Mouse (Mus musculus) hindbrain, embryonic 12.5 days (tissue): ENCODE data around the gene Cpm. TPM values are rescaled to one million over a fixed set of nuclear protein-coding genes. Genes with fewer than 3 reads are reported as not detected.
"Not testable (repeated sequence)": the region's sequence is repeated elsewhere in the genome, so short reads cannot be mapped to it uniquely, and the experiment has no call there.

Source experiments
- ATAC-seq: fragments of 200-750 bp; cut with Nextera tagmentation; 2 replicates; pipeline ENCODE4 v1.8.0; 2017; ENCODE audit warnings: moderate TSS enrichment; ENCODE audit not compliant: low FRiP score
- H3K27ac ChIP-seq: fragments of 300-500 bp; sonication (generic); 2 replicates; pipeline ENCODE4 v1.5.1; 2016; ENCODE audit warnings: mild to moderate bottlenecking
- H3K27me3 ChIP-seq: fragments of 300-500 bp; sonication (generic); 2 replicates; pipeline ENCODE4 v1.6.1; 2016; ENCODE audit warnings: mild to moderate bottlenecking
- H3K36me3 ChIP-seq: fragments of 300-500 bp; sonication (generic); 2 replicates; pipeline ENCODE4 v1.6.1; 2016; ENCODE audit warnings: mild to moderate bottlenecking
- H3K4me1 ChIP-seq: fragments of 300-500 bp; sonication (generic); 2 replicates; pipeline ENCODE4 v1.6.1; 2016
- H3K4me2 ChIP-seq: fragments of 300-500 bp; sonication (generic); replicated peaks from 2 replicates; pipeline ENCODE4 v1.6.1; 2016; ENCODE audit warnings: mild to moderate bottlenecking
- H3K4me3 ChIP-seq: fragments of 300-500 bp; sonication (generic); 2 replicates; pipeline ENCODE4 v1.5.1; 2016; ENCODE audit warnings: mild to moderate bottlenecking
- H3K9ac ChIP-seq: fragments of 300-500 bp; sonication (generic); 2 replicates; pipeline ENCODE4 v1.6.1; 2016; ENCODE audit warnings: mild to moderate bottlenecking, moderate library complexity
- H3K9me3 ChIP-seq: fragments of 300-500 bp; sonication (generic); replicated peaks from 2 replicates; pipeline ENCODE4 v1.6.1; 2016; ENCODE audit warnings: mild to moderate bottlenecking
- WGBS: fragments of 180-500 bp; shearing (Covaris S2); methylation state at CpG from one replicate; pipeline ENCODE4 v1.1.7; 2016; 5-methylcytosine and 5-hydroxymethylcytosine counted together
- polyA plus RNA-seq: library from polyadenylated mRNA; unstranded; fragments of >200 nt; fragmentation: Nextera tagmentation; extraction: Ambion mirVana; gene quantifications from 2 replicates; pipeline ENCODE4 v1.2.1, GENCODE M21; 2016

Cpm gene
- polyA plus RNA-seq, 1 experiment from 2014 or later: 6.0 TPM

DNA sequence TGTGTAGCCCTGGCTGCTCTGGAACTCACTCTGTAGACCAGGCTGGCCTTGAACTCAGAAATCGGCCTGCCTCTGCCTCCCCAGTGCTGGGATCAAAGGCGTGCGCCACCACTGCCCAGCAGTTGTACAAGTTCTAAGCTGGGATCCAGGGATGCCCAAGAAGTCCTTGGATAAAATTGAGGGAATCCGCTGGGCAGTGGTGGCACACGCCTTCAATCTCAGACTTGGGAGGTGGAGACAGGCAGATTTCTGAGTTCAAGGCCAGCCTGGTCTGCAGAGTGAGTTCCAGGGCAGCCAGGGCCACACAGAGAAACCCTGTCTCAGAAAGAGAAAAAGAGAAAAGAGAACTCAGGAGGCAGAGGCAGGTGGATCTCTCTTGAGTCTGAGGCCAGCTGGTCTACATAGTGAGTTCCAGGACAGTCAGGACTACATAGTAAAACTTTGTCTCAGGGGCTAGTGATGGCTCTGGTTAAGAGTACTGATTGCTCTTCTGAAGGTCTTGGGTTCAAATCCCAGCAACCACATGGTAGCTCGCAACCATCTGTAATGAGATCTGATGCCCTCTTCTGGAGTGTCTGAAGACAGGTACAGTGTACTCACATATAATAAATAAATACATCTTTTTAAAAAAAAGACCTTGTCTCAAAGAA lies 75.1 kb downstream of the Cpm start:
- H3K9me3 ChIP-seq, H3K4me3 ChIP-seq, H3K27ac ChIP-seq, H3K9ac ChIP-seq, ATAC-seq, H3K27me3 ChIP-seq, H3K4me2 ChIP-seq: not testable (repeated sequence)
- Histone ChIP-seq H3K4me1 (peaks cover 12% of the 10 kb centered on the region), H3K36me3 (peaks cover 69% of the 10 kb centered on the region)
- WGBS: 93% methylated on average over 6 of the region's 6 CpGs

DNA sequence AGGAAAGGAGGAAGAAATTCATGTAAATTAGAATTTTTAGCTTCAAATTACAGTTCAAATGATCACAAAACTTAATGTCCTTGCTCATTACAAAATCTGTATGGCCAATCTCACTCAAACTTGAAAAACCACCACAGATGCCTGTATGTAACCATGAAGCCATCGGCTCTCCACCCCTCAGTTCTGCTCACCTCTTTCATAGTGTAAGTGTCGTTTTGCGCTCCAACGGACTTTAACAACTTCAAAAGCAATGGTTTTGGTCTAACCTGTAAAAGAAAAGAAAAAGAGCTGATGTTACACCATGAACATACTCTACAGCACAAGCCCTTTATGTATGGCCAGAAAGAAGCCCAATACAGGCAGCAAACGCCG lies 75.7 kb downstream of the Cpm start:
- Histone ChIP-seq H3K27ac (no peak overlapping the region), H3K4me3 (no peak overlapping the region), H3K36me3 (peaks cover 63% of the 10 kb centered on the region), H3K27me3 (no peaks in the 10 kb centered on the region), H3K4me1 (peaks cover 13% of the 10 kb centered on the region), H3K4me2 (no peak overlapping the region), H3K9ac (no peak overlapping the region), H3K9me3 (no peaks in the 10 kb centered on the region)
- 98% methylated on average over 6 of the region's 6 CpGs for WGBS
- no peak for ATAC-seq

DNA sequence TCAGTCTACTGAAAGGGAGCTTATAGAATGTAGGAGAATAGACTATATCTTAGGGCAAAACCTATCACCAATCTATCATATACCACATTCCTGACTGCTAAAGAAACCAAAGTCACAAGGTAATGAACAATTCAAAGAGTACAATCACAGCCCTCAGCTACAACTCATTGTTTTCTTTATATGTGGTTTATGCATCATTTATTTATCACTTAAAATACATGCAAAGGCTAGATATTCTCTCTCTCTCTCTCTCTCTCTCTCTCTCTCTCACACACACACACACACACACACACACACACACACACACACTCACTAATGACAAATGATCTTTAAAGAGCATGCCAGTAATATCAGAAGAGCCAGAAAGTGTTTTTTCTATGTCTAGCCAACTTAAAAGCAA lies 76.5 kb downstream of the Cpm start:
- Histone ChIP-seq H3K27me3 (no peaks in the 10 kb centered on the region), H3K36me3 (peaks cover 55% of the 10 kb centered on the region), H3K4me2 (no peak overlapping the region), H3K4me3 (no peak overlapping the region), H3K9ac (no peak overlapping the region), H3K9me3 (no peaks in the 10 kb centered on the region), H3K4me1 (peaks cover 13% of the 10 kb centered on the region), H3K27ac (no peak overlapping the region)
- ATAC-seq: no peak

- no peaks in the 10 kb centered on the region for H3K27me3 ChIP-seq
- H3K4me1 ChIP-seq: peaks cover 17% of the 10 kb centered on the region
- no peak overlapping the region for H3K4me2 ChIP-seq
- peaks cover 50% of the 10 kb centered on the region for H3K36me3 ChIP-seq
- H3K27ac ChIP-seq: no peak overlapping the region
- ATAC-seq: no peak
- no peaks in the 10 kb centered on the region for H3K9me3 ChIP-seq
- no peak overlapping the region for H3K4me3 ChIP-seq
- H3K9ac ChIP-seq: no peak overlapping the region
- 84% methylated on average over 6 of the region's 6 CpGs for WGBS
These were observed 77.1 kb downstream of the Cpm start for GRCm38 (mm10) chr10:117706440-117706839.

- 97% methylated on average over 2 of the region's 2 CpGs for WGBS
- no peak overlapping the region for H3K4me2 ChIP-seq
- ATAC-seq: no peak
- peaks cover 18% of the 10 kb centered on the region for H3K4me1 ChIP-seq
- no peak overlapping the region; the same call in 1 of the 2 replicates for H3K9ac ChIP-seq
- H3K27ac ChIP-seq: no peak overlapping the region
- no peaks in the 10 kb centered on the region for H3K27me3 ChIP-seq
- H3K36me3 ChIP-seq: peaks cover 43% of the 10 kb centered on the region
- no peaks in the 10 kb centered on the region for H3K9me3 ChIP-seq
- H3K4me3 ChIP-seq: no peak overlapping the region
These were observed 78.0 kb downstream of the Cpm start for GRCm38 (mm10) chr10:117707114-117707838.

DNA sequence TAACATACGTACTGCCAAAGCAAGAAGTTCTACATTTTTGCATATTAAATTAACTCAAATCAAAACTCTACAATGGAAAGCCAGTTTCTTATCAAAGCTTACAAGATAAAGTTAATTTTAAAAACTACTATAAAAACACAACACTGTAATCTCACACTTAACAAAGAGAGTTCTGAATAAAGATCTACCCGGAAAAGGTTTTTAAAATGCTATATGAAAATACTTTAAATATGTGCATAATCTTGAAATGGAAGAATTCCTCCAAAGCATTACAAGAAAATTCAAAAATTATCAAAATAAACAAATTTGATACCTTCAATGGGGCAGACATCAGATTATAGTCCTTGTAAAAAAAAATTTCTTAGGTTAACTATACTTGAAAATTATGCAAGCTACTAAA lies 79.1 kb downstream of the Cpm start:
- H3K9me3 ChIP-seq: no peaks in the 10 kb centered on the region
- peaks cover 18% of the 10 kb centered on the region for H3K4me1 ChIP-seq
- H3K27me3 ChIP-seq: no peaks in the 10 kb centered on the region
- H3K9ac ChIP-seq: no peak overlapping the region
- H3K27ac ChIP-seq: no peak overlapping the region
- no peak overlapping the region for H3K4me2 ChIP-seq
- WGBS: 96% methylated on average over 2 of the region's 2 CpGs
- H3K36me3 ChIP-seq: peaks cover 33% of the 10 kb centered on the region
- H3K4me3 ChIP-seq: no peak overlapping the region
- no peak for ATAC-seq

DNA sequence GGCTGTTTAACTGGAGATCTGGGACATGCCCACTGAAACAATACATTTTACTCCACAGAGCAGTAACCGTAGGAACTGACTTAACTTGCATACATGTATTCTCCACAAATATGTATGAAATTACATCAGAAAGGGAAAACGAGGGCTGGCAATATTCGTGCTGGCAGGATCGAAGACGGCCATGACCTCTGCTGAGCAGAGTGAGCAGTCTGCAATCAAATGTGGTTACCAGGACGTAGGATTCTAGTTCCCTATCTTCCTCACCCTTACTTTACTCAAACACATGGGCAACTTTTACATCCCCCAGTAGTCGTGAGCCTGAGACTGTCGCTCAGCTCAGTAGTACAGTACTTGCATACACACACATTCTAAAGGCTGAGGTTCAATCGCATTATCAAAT lies 79.6 kb downstream of the Cpm start:
- peak overlapping the region; percentile 68 for H3K4me2 ChIP-seq
- H3K9me3 ChIP-seq: no peaks in the 10 kb centered on the region
- peak overlapping the region; percentile 12; the same call in 1 of the 2 replicates for H3K4me3 ChIP-seq
- H3K36me3 ChIP-seq: peaks cover 29% of the 10 kb centered on the region
- H3K9ac ChIP-seq: no peak overlapping the region; the same call in none of the 2 replicates
- H3K4me1 ChIP-seq: peaks cover 18% of the 10 kb centered on the region
- H3K27ac ChIP-seq: no peak overlapping the region
- no peaks in the 10 kb centered on the region for H3K27me3 ChIP-seq
- 93% methylated on average over 9 of the region's 9 CpGs for WGBS
- ATAC-seq: no peak

- no peak overlapping the region; the same call in 1 of the 2 replicates for H3K27ac ChIP-seq
These were observed 80.1 kb downstream of the Cpm start for GRCm38 (mm10) chr10:117709326-117709830.

DNA sequence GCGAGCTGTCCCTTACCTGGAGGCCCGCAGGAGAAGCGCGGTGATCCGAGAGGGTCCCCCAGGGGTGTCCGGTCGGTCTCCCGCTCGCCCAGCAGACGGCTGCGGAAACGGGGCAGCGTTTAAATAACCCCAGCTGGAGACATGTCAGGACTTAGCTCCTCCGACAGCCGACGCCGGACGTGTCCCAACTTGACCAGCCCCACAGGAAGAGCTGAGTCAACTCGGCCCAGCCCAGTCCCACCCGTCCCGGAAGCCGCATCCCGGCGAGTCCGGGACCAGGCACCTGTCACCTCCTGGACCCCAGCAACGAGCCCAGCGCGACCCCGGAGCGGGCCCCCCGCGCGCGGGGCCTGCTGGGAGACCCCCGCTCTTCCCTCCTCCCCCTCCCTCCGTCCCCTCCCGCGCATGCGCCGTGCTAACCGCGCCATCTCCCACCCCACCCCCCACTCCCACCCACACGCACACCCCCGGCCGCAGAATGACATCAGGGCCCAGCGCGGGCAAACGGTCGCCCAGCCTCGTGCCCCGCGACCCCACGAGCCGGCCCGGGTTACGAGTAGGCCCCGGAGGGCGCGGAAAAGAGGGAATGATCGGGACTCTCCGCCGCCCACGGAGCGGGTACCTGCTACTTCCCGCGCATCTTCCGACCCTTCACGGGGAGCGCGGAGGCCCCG lies 80.8 kb downstream of the Cpm start:
- under 1% methylated on average over 59 of the region's 71 CpGs for WGBS
- Histone ChIP-seq H3K9ac (peak overlapping the region; percentile 93), H3K27ac (peak overlapping the region; percentile 96)

More at GRCm38 (mm10) chr10:117709326-117709830, 80.1 kb downstream of the Cpm start:
- WGBS: 59% methylated on average over 12 of the region's 12 CpGs
- Histone ChIP-seq H3K27me3 (no peaks in the 10 kb centered on the region), H3K4me2 (peak overlapping the region; percentile 68), H3K4me1 (peaks cover 18% of the 10 kb centered on the region), H3K9me3 (no peaks in the 10 kb centered on the region), H3K36me3 (peaks cover 25% of the 10 kb centered on the region), H3K9ac (peak overlapping the region; percentile 93), H3K4me3 (peak overlapping the region; percentile 81)
- no peak for ATAC-seq

DNA sequence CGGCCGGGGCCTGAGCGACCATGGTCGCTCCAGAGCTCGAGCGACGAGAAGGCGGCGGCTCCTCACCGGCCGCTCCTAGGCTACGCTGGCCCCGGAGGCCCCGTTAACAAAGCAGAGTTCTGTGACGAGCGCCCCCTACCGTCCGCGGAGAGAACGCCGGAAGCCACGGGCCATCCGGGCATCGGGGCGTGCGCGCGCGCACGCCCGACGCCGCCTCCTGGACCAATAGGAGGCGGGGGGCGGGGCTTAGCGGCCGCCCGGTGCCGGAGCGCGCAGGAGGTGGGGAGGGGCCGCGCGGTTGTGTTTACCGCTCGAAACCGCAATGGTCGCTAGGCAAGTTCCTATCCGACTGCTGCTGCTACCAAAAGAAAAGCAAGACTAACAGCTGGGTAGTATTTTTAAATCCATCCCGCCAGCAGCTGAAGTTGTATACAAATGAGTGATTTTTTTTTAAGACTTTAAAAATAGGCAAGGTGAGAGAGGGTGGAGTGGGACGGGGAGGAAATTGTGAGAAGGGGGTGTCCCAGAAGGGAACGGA lies 81.4 kb downstream of the Cpm start, which contains the start of gene Mdm2:
TSS of gene Mdm2 (minus strand) at position 155 of the 538 bp plus-strand sequence.
- Histone ChIP-seq H3K4me1 (peaks cover 18% of the 10 kb centered on the region), H3K9ac (peak within 1 kb of the TSS; percentile 93), H3K27ac (peak within 1 kb of the TSS; percentile 96), H3K4me2 (peak within 1 kb of the TSS; percentile 68), H3K36me3 (peaks cover 13% of the 10 kb centered on the region), H3K9me3 (no peaks in the 10 kb centered on the region), H3K4me3 (peak within 1 kb of the TSS; percentile 81), H3K27me3 (no peaks in the 10 kb centered on the region)
- WGBS: under 1% methylated on average over 51 of the region's 52 CpGs
- ATAC-seq: peak; percentile 95

More for the DNA sequence above, 80.8 kb downstream of the Cpm start:
- Histone ChIP-seq H3K36me3 (peaks cover 18% of the 10 kb centered on the region), H3K9me3 (no peaks in the 10 kb centered on the region), H3K4me2 (peak overlapping the region; percentile 68), H3K4me1 (peaks cover 18% of the 10 kb centered on the region), H3K27me3 (no peaks in the 10 kb centered on the region), H3K4me3 (peak overlapping the region; percentile 81)
- ATAC-seq: peak; percentile 85

GRCm38 (mm10) chr10:117711408-117711807 lies 82.1 kb downstream of the Cpm start:
- ATAC-seq: no peak
- Histone ChIP-seq H3K9ac (peak overlapping the region; percentile 93; the same call in 1 of the 2 replicates), H3K4me3 (peak overlapping the region; percentile 81; the same call in 1 of the 2 replicates), H3K36me3 (peaks cover 13% of the 10 kb centered on the region), H3K27ac (no peak overlapping the region), H3K4me2 (peak overlapping the region; percentile 68), H3K4me1 (peaks cover 18% of the 10 kb centered on the region), H3K9me3 (no peaks in the 10 kb centered on the region), H3K27me3 (no peaks in the 10 kb centered on the region)
- WGBS: 74% methylated on average over 5 of the region's 5 CpGs
